Comparison of ENCODE assay signal across 18 mouse cellular contexts in the genomic region with DNA sequence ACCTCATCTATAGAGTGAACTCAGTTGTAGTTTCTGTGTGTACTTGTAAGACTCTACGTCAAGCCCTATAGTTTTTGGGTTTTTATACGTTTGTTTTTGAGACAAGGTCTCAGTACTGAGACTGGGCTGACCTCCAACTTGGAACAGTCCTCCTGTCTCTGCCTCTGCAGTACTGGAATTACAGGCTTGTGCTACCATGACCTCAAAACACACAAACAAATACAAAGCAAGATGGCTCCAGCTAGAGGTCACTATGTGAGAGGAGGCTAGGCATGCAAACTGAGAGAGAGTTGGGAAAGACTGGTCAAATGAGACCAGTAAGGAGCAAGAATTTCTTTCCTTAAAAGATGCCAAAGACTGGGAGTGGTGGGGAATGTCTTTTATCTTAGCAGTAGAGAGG.
"Had no signal": no experiment of that assay in that cellular context is flagged by ENCODE, and none has a peak within 500 bp of the region (broad histone marks: within the 10 kb centered on the region; RNA-seq: fewer than 3 reads in every experiment).

No protein-coding gene starts in this region.

- DNase-seq: gastrocnemius, postnatal 14 days; gastrocnemius, postnatal 36 days; kidney, adult 11 months; kidney, adult 9 months; layer of hippocampus, adult 9-11 months had no signal

- H3K27ac ChIP-seq: heart, embryonic 13.5 days; heart, embryonic 15.5 days; hindbrain, embryonic 13.5 days; hindbrain, embryonic 15.5 days; hindbrain, postnatal 0 days; kidney, embryonic 15.5 days; kidney, postnatal 0 days; limb, embryonic 13.5 days; limb, embryonic 15.5 days; liver, embryonic 12.5 days; liver, embryonic 14.5 days had no signal

- H3K9me3 ChIP-seq: heart, embryonic 13.5 days; heart, embryonic 15.5 days; hindbrain, embryonic 13.5 days; hindbrain, embryonic 15.5 days; kidney, embryonic 15.5 days; limb, embryonic 13.5 days; limb, embryonic 15.5 days; liver, embryonic 12.5 days had no signal

- H3K27me3 ChIP-seq: heart, embryonic 13.5 days; heart, embryonic 15.5 days; hindbrain, embryonic 13.5 days; hindbrain, embryonic 15.5 days; kidney, embryonic 15.5 days; limb, embryonic 13.5 days; limb, embryonic 15.5 days; liver, embryonic 12.5 days had no signal

- H3K9ac ChIP-seq: heart, embryonic 13.5 days; heart, embryonic 15.5 days; hindbrain, embryonic 13.5 days; hindbrain, embryonic 15.5 days; kidney, embryonic 15.5 days; limb, embryonic 13.5 days; limb, embryonic 15.5 days; liver, embryonic 12.5 days; liver, embryonic 14.5 days had no signal

- H3K4me3 ChIP-seq: heart, embryonic 13.5 days; heart, embryonic 15.5 days; hindbrain, embryonic 13.5 days; hindbrain, embryonic 15.5 days; kidney, embryonic 15.5 days; limb, embryonic 13.5 days; limb, embryonic 15.5 days; liver, embryonic 12.5 days had no signal

- ATAC-seq: hindbrain, postnatal 0 days; intestine, embryonic 16.5 days; liver, embryonic 12.5 days had no signal

- H3K4me2 ChIP-seq: heart, embryonic 11.5 days; heart, embryonic 13.5 days; heart, embryonic 15.5 days; hindbrain, embryonic 13.5 days; hindbrain, embryonic 15.5 days; kidney, embryonic 15.5 days; limb, embryonic 13.5 days; limb, embryonic 15.5 days; liver, embryonic 12.5 days had no signal

- H3K36me3 ChIP-seq: heart, embryonic 13.5 days; heart, embryonic 15.5 days; hindbrain, embryonic 13.5 days; hindbrain, embryonic 15.5 days; kidney, embryonic 15.5 days; limb, embryonic 13.5 days; limb, embryonic 15.5 days had no signal
